Mouse (Mus musculus) spleen, adult 2 months (tissue): ENCODE data around the gene Immp2l.

Experiments
- CTCF ChIP-seq: fragments of 200-500 bp; IDR thresholded peaks from 2 replicates; pipeline ENCODE4 v1.5.1; 2011; ENCODE audit warnings: mild to moderate bottlenecking, inconsistent platforms; ENCODE audit not compliant: insufficient read depth, insufficient read length, insufficient replicate concordance; ENCODE audit errors: extremely low read depth
- POLR2A ChIP-seq: fragments of 200-500 bp; IDR thresholded peaks from 2 replicates; pipeline ENCODE4 v1.6.1; 2011; ENCODE audit warnings: low read depth, low read length, inconsistent platforms

DNA sequence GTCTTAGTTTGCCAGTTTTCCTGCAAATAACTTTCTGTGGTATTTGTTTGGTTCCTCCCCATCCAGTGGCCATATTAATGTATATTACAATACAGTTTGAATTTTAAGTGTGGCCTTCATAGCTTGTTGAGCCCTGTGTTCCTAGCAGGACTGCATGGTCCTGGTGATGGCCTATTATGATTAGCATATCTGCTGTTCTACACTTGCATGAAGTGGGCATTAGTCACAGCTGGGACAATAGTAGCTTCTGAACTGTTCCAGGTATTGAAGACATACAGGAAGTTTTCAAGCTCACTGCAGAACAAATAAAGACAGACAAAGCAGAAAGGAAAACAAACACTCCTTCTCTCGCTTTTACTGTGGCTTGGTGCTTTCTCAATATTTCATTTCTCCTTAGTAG is 855.5 kb downstream of the Immp2l start:
- TF ChIP-seq CTCF (no peak), POLR2A (no peak)
